Mouse (Mus musculus) heart, postnatal 10 days (tissue): Measurements from ENCODE around the gene Ctdsp2. TPM values are rescaled to one million over a fixed set of nuclear protein-coding genes. Genes with fewer than 3 reads are reported as not detected.
A peak's percentile ranks its signal among the peaks of the same experiment; 100 is the strongest.

Experiments used
- DNase-seq, 2 experiments: peaks; one replicate each; pipeline ENCODE4 v3.0.0; 2021
- intact Hi-C: fragments of 180-260 bp; cut with DNase I; formaldehyde crosslinking; loops from one replicate; pipeline ENCODE4 v1.15.1; 2025
- total RNA-seq, 2 experiments: library from RNA; stranded (reverse); gene quantifications; 2 replicates each; pipeline ENCODE4 v1.2.3; 2021

The Ctdsp2 gene
- 100 to 1,000 TPM; 131 to 149 TPM for total RNA-seq

GRCm38 (mm10) chr10:126978277-126978994 lies at the start of gene Ctdsp2:
Ctdsp2 (plus strand) TSS chr10:126978717.
- peak; percentile 100 for DNase-seq
- intact Hi-C loops, result no loop called here

GRCm38 (mm10) chr10:126928819-126929206 lies 49.7 kb upstream of the Ctdsp2 start:
- DNase-seq, result peak in 1 of 2 experiments; percentile 76
- intact Hi-C loops, result loop anchor here (2.0 kb wide), 1 partner anchor 62 kb away; no protein-coding TSS in a partner anchor

GRCm38 (mm10) chr10:126929543-126929942 lies 49.0 kb upstream of the Ctdsp2 start:
- intact Hi-C loops, result loop anchor here (2.0 kb wide), 1 partner anchor 61 kb away; no protein-coding TSS in a partner anchor
- no peak for DNase-seq

GRCm38 (mm10) chr10:126930270-126931121 lies 48.0 kb upstream of the Ctdsp2 start:
- intact Hi-C loops, result no loop called here
- DNase-seq, result peak; percentile 58 to 68

- DNase-seq, result peak; percentile 54 to 57
Measured at GRCm38 (mm10) chr10:126931123-126931759, 47.3 kb upstream of the Ctdsp2 start.

GRCm38 (mm10) chr10:126931760-126932139 lies 46.8 kb upstream of the Ctdsp2 start:
- peak in 1 of 2 experiments; percentile 40 for DNase-seq
- intact Hi-C loops, result no loop called here

More at GRCm38 (mm10) chr10:126931123-126931759, 47.3 kb upstream of the Ctdsp2 start:
- intact Hi-C loops, result no loop called here

- intact Hi-C loops, result no loop called here
- peak in 1 of 2 experiments; percentile 38 for DNase-seq
Measured at GRCm38 (mm10) chr10:126934561-126934960, 44.0 kb upstream of the Ctdsp2 start.

GRCm38 (mm10) chr10:126935121-126935520 lies 43.4 kb upstream of the Ctdsp2 start:
- intact Hi-C loops, result no loop called here
- DNase-seq, result no peak

GRCm38 (mm10) chr10:126935556-126936381 lies 42.7 kb upstream of the Ctdsp2 start:
- peak in 1 of 2 experiments; percentile 34 for DNase-seq
- intact Hi-C loops, result no loop called here

- DNase-seq, result peak; percentile 43 to 56
- intact Hi-C loops, result no loop called here
Measured at GRCm38 (mm10) chr10:126940949-126941348, 37.6 kb upstream of the Ctdsp2 start.

GRCm38 (mm10) chr10:126945531-126945930 lies 33.0 kb upstream of the Ctdsp2 start:
- no peak for DNase-seq
- intact Hi-C loops, result no loop called here

- intact Hi-C loops, result no loop called here
- no peak for DNase-seq
Measured at GRCm38 (mm10) chr10:126949824-126950223, 28.7 kb upstream of the Ctdsp2 start.

GRCm38 (mm10) chr10:126950572-126950971 lies 27.9 kb upstream of the Ctdsp2 start:
- intact Hi-C loops, result no loop called here
- DNase-seq, result peak in 1 of 2 experiments; percentile 44

GRCm38 (mm10) chr10:126952375-126952774 lies 26.1 kb upstream of the Ctdsp2 start:
- intact Hi-C loops, result no loop called here
- DNase-seq, result no peak

GRCm38 (mm10) chr10:126953029-126953471 lies 25.5 kb upstream of the Ctdsp2 start:
- DNase-seq, result no peak
- intact Hi-C loops, result no loop called here

- intact Hi-C loops, result loop anchor here (2.0 kb wide), 1 partner anchor 18 kb away; no protein-coding TSS in a partner anchor
- no peak for DNase-seq
Measured at GRCm38 (mm10) chr10:126956692-126957358, 21.7 kb upstream of the Ctdsp2 start.

- DNase-seq, result peak; percentile 64 to 78
Measured at GRCm38 (mm10) chr10:126957359-126958107, 21.0 kb upstream of the Ctdsp2 start.

GRCm38 (mm10) chr10:126960496-126960895 lies 18.0 kb upstream of the Ctdsp2 start:
- intact Hi-C loops, result no loop called here
- no peak for DNase-seq

More at GRCm38 (mm10) chr10:126957359-126958107, 21.0 kb upstream of the Ctdsp2 start:
- intact Hi-C loops, result loop anchor here (2.0 kb wide), 2 partner anchors 19 kb away; no protein-coding TSS in a partner anchor
